Mouse (Mus musculus): ENCODE results near the gene Gprin2.

DNA sequence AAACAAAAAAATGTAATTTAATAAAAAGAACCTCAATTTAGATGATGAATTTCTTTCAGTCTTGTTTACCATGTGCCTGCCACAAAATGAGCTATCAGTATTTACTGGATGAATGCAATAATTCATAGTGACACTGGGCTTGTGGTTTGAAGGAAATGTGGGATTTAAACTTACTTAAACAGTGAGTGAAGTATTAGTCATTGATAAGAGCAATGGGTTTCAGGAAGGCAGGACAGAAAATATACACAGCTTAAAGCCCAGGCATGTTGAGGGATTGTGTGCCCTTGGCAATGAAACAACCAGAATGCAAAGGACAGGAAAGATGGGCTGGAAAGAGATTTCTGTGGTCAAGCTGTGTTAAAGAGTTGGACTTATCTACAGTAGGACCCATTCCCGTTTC, 59.1 kb downstream of the Gprin2 start:
- TF ChIP-seq CTCF (IDR thresholded peaks at IDR 0.05; ENCODE audit: borderline replicate concordance, insufficient read depth, low read length) (no peak), POLR2A (IDR thresholded peaks at IDR 0.05; ENCODE audit: low read depth, low read length) (no peak)
